Mouse (Mus musculus) cerebral cortex, adult 2 months (tissue): ENCODE results near the gene Prkd3.

Source experiments
- WGBS: fragments of 180-500 bp; shearing (Covaris S2); methylation state at CpG from one replicate; pipeline ENCODE4 v1.1.7; 2018; 5-methylcytosine and 5-hydroxymethylcytosine counted together

The Prkd3 gene

GRCm38 (mm10) chr17:78935857-78936256 is 84.8 kb downstream of the Prkd3 start:
- WGBS = 78% methylated on average over 2 of the region's 2 CpGs

- WGBS = 22% methylated on average over 6 of the region's 6 CpGs
Measured at GRCm38 (mm10) chr17:78917696-78918095, 102.9 kb downstream of the Prkd3 start.

GRCm38 (mm10) chr17:78916899-78917298 is 103.7 kb downstream of the Prkd3 start:
- under 1% methylated on average over 11 of the region's 11 CpGs for WGBS

- WGBS = under 1% methylated on average over 37 of the region's 37 CpGs
Measured at GRCm38 (mm10) chr17:78916369-78916813, 104.2 kb downstream of the Prkd3 start, which contains the start of gene Cebpzos. TSS of gene Cebpzos (plus strand) at chr17:78916500.

- WGBS = 29% methylated on average over 6 of the region's 6 CpGs
Measured at GRCm38 (mm10) chr17:78915772-78916171, 104.8 kb downstream of the Prkd3 start.

- 66% methylated on average over 3 of the region's 3 CpGs for WGBS
Measured at GRCm38 (mm10) chr17:78913921-78914320, 106.7 kb downstream of the Prkd3 start.

- WGBS = 25% methylated on average over 6 of the region's 6 CpGs
Measured at GRCm38 (mm10) chr17:78912861-78913281, 107.7 kb downstream of the Prkd3 start.

- WGBS = 73% methylated on average over 2 of the region's 2 CpGs
Measured at GRCm38 (mm10) chr17:78909374-78909773, 111.2 kb downstream of the Prkd3 start.

- 96% methylated on average over 5 of the region's 5 CpGs for WGBS
Measured at GRCm38 (mm10) chr17:78906892-78907291, 113.7 kb downstream of the Prkd3 start, which contains the start of gene Sult6b1. TSS of gene Sult6b1 (minus strand) at chr17:78906992.

- WGBS = 80% methylated on average over 2 of the region's 2 CpGs
Measured at GRCm38 (mm10) chr17:78903158-78903557, 117.5 kb downstream of the Prkd3 start.
